Mouse (Mus musculus) common myeloid progenitor, adult 5-6 weeks (primary cell): ENCODE measurements around the gene 4930402F06Rik. TPM values are rescaled to one million over a fixed set of nuclear protein-coding genes. Genes with fewer than 3 reads are reported as not detected.

Experiments
- ATAC-seq: replicated peaks from 2 replicates; pipeline ENCODE4 v1.8.0; 2016; ENCODE audit warnings: low read depth, mild to moderate bottlenecking, moderate TSS enrichment, inconsistent platforms; ENCODE audit not compliant: poor library complexity, severe bottlenecking
- total RNA-seq: library from RNA; stranded (forward); fragments of 200-1000, 187-1606 nt; gene quantifications from 2 replicates; pipeline ENCODE4 v1.2.3, GENCODE M21; 2017

4930402F06Rik gene
- total RNA-seq: not detected in 2 replicates

- ATAC-seq: peak; percentile 43; the same call in 1 of the 2 replicates
Observed at GRCm38 (mm10) chr2:35397096-35397495, at the start of gene 4930402F06Rik. TSS of gene 4930402F06Rik (minus strand) at chr2:35397175.

DNA sequence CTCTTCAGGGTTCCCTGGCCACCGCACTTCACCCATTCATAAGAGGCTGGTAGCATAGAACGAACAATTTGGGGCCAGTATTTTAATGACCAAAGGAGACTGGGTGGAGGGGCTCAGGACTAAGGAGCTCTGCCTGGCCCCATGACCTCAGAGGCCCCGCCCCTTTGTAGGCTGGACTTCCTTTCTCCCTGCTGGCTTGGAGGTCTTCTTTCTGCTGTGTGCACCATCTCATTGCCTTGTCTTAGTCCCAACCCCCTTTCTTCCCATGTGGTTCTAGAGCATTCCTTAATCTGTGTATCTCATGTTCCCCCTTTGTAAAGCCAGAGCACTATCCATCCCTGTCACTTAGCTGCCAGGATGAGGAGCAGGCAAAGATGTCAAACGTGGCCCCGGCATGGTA, 49.3 kb upstream of the 4930402F06Rik start:
- ATAC-seq: no peak

DNA sequence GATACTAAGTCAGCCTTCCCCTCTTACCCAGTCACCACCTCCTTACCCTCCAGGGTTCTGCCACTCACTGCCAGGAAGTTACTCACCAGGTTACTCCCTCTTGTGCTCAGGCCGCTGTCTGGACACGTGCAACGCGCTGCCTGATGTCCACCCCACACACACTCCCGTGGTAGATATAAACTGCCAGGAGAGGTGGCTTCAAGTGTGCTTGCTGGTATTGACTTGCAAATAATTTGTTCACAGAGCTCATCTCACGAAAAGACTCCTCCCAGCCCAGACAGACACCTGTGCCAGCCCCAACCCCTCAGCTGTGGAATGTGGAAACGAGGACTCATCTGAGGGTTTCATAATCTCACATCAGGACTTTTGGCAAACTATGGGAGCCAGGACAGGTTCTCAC, 48.6 kb upstream of the 4930402F06Rik start:
- no peak for ATAC-seq

DNA sequence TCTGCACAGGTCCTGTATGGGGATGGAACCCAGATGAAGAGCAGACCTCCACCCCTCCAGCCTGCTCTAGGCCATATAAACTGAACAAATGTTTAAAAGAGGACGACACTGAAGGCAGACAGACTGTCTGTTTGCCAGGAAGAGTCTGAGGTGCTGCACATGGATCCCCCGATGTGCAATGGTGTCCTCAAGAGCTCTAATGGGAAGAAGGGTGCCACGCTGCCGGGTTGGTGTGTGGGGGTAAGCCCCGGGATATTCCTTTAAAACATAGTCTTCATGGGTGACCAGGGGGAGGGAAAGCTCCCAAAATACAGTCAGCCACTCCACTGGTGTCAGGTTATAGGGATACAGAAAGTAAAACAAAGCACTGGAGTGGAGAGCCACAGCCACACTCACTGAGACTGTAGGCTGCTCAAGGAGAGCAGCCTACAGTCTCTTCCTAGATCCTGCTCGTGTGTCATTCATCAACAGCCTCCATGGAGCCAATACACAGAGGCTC, 47.8 kb upstream of the 4930402F06Rik start:
- ATAC-seq: no peak

- ATAC-seq: peak; percentile 55
Observed at GRCm38 (mm10) chr2:35443981-35444763, 47.2 kb upstream of the 4930402F06Rik start.

DNA sequence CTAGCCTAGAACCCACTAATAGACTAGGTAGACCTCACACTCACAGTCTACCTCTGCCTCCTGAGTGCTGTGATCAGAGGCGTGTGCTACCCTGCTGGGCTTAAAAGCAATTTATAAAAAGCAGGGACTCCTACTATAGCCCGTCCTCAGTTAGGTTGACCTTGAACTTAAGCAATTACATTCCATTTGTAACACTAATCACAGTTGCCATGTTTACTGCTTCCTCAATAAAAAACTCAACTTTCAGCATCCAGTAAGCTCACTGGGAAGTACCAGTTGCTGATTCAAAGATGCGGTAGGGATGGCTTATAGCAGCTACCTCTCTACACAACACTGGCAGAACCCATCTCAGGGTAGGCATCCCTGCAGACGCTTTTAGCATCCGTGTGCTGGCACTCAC, 46.4 kb upstream of the 4930402F06Rik start:
- ATAC-seq: no peak

- ATAC-seq: no peak
Observed at GRCm38 (mm10) chr2:35442079-35442478, 45.1 kb upstream of the 4930402F06Rik start.

DNA sequence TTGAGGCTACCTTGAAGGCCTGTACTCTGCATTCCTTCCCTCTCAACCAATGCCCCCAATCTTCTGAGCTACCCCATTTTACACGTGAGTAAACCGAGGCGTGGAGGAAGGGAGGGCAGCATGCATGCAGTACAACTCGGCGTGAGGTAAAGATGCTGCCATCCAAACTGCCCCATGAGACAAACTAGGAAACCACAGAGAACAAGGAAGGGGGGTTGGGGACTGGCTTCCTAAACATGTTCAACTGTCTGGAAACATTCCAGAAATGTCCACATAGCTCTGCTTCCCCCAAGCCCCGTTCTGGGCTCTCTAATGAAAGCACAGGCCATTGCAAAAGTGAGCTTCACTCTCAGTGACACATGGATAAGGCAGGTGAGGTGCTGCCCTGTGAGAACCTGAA, 44.4 kb upstream of the 4930402F06Rik start:
- ATAC-seq: peak; percentile 20

- no peak for ATAC-seq
Observed at GRCm38 (mm10) chr2:35440480-35440879, 43.5 kb upstream of the 4930402F06Rik start.

GRCm38 (mm10) chr2:35437796-35438195, 40.8 kb upstream of the 4930402F06Rik start:
- ATAC-seq: no peak

DNA sequence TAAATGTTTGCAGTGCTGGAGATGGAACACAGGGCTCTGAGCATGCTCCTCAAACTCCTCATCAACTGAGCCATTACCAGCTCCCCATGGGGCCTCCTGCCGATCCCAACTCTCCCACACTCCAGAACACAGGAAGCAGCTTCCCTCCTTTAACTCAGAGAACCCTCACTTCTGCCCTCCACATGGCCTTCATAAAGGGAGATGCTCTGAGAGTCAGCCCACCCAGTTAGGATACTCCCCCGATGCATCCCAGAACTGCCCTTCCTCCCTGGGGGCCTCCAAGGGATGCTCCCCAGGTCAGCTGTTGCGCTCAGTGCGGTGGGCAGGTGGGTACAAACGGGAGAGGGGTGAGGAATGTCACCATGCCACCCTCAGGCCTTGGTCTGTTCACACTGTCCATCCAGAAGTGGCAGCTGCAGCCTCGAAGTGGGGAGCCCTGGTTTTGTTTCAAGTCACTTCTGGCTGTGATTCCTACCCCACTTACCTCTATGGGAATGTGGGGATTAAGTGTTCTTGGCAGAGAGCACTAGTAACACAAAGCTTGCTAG, 37.7 kb upstream of the 4930402F06Rik start:
- ATAC-seq: no peak

- ATAC-seq: no peak
Observed at GRCm38 (mm10) chr2:35433428-35433827, 36.5 kb upstream of the 4930402F06Rik start.

DNA sequence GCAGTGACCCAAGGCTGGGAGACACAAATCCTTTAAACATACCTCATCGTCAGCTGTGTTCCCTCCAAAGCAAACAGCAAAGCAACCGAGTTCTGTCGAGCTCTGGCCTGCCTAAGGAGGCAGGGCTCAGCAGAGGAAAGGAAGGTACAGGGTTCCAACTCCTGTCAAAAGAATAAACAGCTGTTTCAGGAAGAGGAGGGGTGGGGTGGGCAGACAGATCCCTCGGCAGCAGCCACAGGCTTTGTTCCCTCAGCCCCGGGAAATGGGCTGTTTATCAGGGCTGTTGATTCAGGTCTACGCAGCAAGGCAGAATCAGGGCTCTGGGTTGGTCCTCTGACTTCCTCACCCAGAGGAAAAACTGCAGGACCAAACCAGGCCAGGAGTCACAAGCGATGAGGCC, 35.5 kb upstream of the 4930402F06Rik start:
- no peak for ATAC-seq

- ATAC-seq: no peak
Observed at GRCm38 (mm10) chr2:35432011-35432410, 35.0 kb upstream of the 4930402F06Rik start.

- no peak for ATAC-seq
Observed at GRCm38 (mm10) chr2:35430806-35431205, 33.8 kb upstream of the 4930402F06Rik start.

DNA sequence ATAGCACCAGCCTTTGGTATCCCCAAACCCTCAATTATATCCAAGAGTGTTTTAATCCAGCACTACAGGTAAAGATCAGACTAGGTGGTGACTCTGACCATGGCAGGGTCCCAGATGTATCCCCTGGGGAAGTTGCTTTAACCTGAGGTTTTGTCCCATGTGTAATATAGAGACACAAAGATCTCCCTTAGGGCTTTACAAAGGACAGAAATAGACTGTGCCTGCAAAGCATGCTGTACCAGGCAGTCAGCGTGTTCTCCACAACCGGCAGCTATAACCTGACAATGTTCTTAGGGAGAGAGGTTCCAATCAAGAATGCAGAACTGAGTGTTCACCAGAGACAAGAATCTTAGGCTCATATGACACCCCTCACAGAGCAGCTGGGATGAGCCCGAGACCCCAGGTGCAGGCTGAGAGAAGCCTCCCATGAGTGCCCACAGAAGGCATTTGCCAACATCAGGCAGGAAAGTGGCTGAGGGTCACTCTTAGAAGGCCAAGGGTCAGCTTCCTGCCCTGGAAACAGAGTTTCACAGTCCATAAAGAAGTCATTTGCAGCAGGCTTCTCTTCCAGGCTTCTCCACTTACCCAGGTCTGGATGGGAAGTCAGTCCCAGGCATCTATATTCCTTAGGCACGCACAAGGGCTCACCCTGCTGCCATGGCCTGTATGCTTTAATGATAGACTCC, 31.8 kb upstream of the 4930402F06Rik start:
- ATAC-seq: no peak

DNA sequence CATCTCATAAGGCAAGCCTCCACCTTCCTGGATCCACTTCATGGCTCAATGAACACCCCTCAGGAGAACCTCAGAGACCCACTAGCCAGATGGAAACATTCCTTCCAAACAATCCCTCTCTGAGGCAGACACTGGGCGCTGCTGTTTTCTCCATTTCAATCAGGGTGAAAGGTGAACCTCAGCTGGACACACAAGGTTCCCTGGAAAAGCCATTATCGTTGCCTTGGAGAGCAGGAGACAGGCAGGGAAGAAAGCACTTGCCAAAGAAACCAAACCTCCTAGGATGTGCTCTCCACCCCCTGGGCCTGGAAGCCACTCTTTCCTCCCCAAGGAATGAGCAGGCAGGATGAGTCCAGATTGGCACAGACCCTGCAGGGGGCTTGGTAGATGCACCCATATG, 30.6 kb upstream of the 4930402F06Rik start:
- ATAC-seq: no peak

GRCm38 (mm10) chr2:35423711-35424339, 26.9 kb upstream of the 4930402F06Rik start:
- no peak for ATAC-seq

DNA sequence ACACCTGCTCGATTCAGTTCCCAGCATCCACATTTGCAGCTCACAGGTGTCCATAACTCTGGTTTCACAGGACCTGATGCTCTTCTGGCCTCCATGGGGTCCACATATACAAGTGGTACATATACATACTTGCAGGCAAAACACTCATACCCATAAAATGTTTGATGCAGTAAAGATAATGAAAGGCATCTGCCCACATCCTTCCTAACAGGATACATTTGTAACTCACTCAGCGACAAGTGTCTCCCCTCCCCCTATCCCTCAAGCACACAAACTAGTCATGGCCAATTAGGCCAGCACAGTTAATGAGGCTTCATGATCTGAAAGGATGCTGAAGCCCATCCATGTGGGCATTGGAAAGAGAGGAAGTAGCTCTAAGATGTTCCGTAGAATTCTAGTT, 25.4 kb upstream of the 4930402F06Rik start:
- peak; percentile 59 for ATAC-seq

GRCm38 (mm10) chr2:35420681-35421080, 23.7 kb upstream of the 4930402F06Rik start:
- ATAC-seq: no peak

GRCm38 (mm10) chr2:35419671-35420070, 22.7 kb upstream of the 4930402F06Rik start:
- no peak for ATAC-seq
